Mouse (Mus musculus) heart, postnatal 4 days (tissue): ENCODE measurements at regions not wholly inside any gene's neighbourhood (a gene's known extent, or its start where the extent isn't known, plus 50 kb on each side); places are given as distances from the start of the nearest gene placed in this dataset.
A peak's percentile ranks its signal among the peaks of the same experiment; 100 is the strongest.
"Not testable (repeated sequence)": the region's sequence is repeated elsewhere in the genome, so short reads cannot be mapped to it uniquely, and the experiment has no call there.

Experiments used
- DNase-seq: peaks from one replicate; pipeline ENCODE4 v3.0.0; 2021

GRCm38 (mm10) chr17:84844950-84845349, 54.4 kb upstream of the Lrpprc start:
- no peak for DNase-seq

DNA sequence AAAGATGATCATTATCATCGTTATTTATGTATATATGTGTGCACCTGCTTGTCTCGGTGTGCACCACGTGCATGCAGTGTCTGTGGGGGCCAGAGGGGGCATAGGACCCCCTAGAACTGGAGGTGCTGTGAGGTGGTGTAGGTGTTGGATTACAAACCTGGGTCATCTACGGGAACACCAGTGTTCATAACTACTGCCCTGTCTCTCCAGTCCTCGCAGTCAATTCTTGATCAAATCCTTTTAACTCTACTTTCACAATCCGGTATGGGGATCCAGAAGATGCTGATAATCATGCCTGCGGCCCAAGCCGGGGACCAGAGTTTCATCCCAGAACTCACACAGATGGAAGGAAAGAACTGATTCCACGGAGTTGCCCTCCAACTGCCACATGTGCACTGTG, 55.6 kb upstream of the Lrpprc start:
- DNase-seq: no peak

- DNase-seq: no peak
Observed at GRCm38 (mm10) chr17:84848385-84849030, 57.9 kb upstream of the Lrpprc start.

DNA sequence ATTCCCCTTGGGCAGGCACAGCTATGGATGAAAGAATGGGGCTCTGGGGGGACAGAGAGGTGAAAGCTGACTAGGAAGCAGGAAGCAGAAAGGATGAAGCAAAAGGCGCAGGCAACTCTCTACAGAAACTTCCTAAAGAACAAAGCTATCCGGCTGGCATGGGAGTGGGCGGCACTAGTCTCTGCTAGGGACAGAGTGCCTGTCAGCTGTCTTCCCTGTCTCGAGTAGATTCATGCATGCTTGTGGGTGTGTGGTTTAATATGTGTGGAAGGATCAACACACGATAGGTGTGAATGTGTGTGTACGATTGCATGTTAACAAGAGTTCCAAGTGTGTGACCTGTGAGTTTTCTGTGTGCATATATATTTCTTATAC, 58.4 kb upstream of the Lrpprc start:
- no peak for DNase-seq

DNA sequence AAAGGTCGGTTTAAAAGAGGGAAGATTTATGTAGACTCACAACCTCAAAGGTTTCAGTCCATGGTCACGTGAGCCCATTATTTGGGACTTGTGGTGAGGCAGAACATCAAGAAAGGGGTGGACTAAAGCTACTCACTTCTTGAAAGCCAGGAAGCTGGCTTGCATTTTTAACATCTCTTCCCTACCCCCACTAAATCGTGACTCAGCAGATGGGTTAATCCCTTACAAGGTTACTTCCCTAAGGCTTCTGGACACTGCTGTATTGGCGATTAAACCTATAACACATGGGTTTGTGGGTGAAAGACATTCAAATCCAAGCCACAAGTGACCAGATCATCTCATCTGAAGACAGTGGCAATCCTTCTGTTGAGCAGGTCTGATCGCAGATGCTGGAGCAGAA, 59.9 kb upstream of the Lrpprc start:
- no peak for DNase-seq

DNA sequence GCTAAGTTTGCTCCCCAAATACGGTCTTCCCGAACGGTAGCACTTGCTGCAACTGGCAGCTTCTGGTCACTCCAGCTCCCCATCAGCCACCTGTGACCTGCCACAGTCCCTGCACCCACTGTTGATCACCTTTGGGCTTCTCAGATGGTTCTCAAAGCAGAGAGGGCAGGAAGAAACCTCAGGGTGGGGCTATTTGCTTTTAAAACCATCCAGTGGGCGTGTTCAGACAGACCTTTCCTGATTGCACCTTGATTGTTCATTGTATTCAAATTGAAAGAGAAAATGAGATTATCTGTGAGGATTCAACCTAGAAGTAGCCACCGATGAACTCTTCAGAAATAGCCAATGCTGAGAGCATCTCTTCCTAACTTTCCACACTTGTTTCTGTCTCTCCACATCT, 60.3 kb upstream of the Lrpprc start:
- DNase-seq: no peak

GRCm38 (mm10) chr17:84856971-84857370, 66.4 kb upstream of the Lrpprc start:
- no peak for DNase-seq

- DNase-seq: no peak
Observed at GRCm38 (mm10) chr17:84858830-84859229, 68.2 kb upstream of the Lrpprc start.

GRCm38 (mm10) chr17:84859916-84860315, 69.3 kb upstream of the Lrpprc start:
- DNase-seq: no peak

- no peak for DNase-seq
Observed at GRCm38 (mm10) chr17:84860835-84861234, 70.2 kb upstream of the Lrpprc start.

DNA sequence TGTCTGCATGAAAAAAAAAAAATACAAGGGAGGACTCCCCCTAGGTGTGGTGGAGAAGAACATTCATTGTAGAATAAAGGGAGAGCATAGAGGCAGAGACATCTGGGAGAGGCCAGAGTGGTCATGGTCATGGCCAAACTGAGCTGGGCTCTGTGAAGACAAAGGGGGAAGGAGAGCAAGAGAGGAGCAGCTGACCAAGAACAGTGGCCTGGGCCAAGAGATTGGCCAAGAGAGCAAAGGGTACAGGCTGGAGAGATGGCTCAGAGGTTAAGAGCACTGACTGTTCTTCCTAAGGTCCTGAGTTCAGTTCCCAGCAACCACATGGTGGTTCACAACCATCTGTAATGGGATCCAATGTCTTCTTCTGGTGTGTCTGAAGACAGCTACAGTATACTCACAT, 73.6 kb upstream of the Lrpprc start:
- not testable (repeated sequence) for DNase-seq

DNA sequence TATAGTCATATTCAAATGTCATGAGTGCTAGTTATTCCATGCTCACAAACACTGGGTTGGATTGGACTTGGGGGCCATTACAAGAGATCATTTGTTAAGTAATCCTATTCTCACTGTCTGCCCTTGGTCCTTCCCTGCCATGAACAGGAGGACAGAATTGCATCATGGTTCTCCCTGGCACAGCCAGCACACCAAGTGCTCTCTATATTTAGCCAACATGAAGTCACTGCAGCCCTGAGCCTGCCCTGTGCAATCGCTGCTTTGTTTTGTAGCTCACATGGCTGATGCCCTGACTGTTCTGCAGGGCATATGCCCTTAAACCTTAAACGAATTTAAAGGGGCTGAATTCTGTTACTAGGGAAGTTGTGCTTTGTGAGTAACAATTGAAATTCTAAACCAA, 74.6 kb upstream of the Lrpprc start:
- DNase-seq: peak; percentile 47

- DNase-seq: no peak
Observed at GRCm38 (mm10) chr17:84865566-84865965, 75.0 kb upstream of the Lrpprc start.

DNA sequence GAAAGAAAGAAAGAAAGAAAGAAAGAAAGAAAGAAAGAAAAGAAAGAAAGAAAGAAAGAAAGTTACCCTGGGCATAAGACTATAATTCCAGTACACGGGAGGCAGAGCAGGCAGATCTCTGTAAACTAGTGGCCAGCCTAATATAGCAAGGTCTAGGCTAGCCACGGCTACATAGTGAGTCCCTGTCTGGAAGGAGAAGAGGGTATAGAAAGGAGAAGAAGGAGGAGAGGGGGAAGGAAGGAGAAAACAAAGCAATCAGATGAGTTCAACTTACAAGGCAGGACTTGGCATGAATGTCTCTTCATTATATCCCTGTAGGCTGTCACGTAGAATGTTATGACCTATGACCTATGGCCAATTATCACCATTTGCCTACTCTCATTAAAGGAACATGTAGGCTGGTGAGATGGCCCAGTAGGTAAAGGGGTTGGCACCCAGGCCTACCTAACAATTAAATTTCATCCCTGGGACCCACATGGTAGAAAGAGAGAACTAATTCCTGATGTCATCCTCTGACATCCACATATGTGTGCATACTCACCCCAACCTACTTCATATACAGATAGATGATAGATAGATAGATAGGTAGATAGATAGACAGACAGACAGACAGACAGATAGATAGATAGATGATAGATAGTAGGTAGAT, 78.6 kb upstream of the Lrpprc start:
- no peak for DNase-seq

- DNase-seq: peak; percentile 58
Observed at GRCm38 (mm10) chr17:84873554-84873953, 83.0 kb upstream of the Lrpprc start.

DNA sequence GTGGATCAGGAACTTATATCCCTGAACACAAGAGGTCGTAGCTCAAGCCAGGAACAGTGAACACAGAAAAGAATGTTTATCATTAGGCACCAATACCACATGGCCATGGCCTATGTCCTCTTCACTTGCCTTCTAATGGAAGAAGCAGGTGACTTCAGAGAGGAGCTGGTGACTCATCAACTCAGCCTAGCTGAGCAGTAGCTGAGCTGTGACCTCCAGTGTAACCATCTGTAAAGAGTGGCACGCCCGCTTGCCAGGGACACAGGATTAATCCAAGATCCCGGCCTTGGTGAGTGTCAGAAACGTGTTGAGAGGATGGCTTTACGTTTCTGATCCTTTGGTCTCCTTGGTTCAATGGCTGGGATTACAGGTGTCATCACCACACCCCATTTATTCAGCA, 82.0 kb upstream of the Ppm1b start:
- DNase-seq: no peak

- no peak for DNase-seq
Observed at GRCm38 (mm10) chr17:84875031-84875430, 81.5 kb upstream of the Ppm1b start.

GRCm38 (mm10) chr17:84876037-84876436, 80.5 kb upstream of the Ppm1b start:
- DNase-seq: no peak

DNA sequence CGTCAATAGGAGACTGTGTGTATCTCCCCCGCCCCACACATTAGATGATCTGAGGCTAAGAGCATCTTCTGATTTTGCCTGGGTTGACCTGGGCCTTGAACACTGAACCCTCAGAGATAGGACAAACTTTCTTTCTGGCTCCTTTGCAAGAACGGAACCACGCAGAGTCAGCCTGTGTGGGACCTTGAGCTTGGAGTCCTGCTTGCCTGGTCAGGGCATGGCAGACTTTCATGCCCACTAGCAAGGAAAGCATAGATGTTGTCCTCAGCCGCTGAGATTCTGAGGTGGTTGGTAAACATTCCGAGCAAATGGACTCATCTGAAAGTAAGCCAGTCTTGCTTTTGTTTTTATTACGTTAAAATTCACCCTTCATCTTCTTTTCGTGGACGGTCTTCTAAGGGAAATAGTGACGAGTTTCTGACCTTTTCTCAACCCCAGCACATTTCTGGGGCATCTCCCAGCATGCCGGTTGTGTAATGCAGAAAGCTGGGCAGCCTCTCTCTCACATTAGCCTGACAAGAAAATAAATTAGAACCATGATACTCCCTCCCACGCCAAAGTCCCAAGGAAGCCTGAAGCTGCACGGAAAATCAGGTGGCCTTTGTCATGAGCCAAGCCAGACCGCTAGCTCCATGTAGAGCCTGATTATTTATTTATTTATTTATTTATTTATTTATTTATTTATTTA, 79.2 kb upstream of the Ppm1b start:
- no peak for DNase-seq

- peak; percentile 79 for DNase-seq
Observed at GRCm38 (mm10) chr17:84877864-84878224, 78.7 kb upstream of the Ppm1b start.

- no peak for DNase-seq
Observed at GRCm38 (mm10) chr17:84878316-84878715, 78.2 kb upstream of the Ppm1b start.

DNA sequence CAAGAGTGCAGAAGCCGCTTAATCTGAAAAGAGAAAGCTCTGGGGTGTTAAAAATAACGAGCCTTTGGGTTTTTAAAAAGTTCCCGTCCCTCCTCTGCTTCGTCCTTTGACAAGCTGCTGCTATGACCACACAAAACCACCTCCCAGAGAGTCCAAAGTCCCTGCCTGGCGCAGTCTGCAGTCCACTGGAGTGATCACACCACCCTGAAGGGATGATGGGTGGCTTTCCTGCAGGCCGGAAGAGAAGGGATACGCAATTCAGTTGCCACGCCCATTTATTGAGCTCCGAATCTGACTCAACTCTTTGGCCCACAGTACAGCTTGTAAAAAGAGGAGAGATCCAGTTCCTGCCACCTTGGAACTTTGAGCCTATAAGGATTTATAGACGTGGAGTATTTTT, 77.4 kb upstream of the Ppm1b start:
- no peak for DNase-seq

- no peak for DNase-seq
Observed at GRCm38 (mm10) chr17:84880946-84881345, 75.6 kb upstream of the Ppm1b start.

DNA sequence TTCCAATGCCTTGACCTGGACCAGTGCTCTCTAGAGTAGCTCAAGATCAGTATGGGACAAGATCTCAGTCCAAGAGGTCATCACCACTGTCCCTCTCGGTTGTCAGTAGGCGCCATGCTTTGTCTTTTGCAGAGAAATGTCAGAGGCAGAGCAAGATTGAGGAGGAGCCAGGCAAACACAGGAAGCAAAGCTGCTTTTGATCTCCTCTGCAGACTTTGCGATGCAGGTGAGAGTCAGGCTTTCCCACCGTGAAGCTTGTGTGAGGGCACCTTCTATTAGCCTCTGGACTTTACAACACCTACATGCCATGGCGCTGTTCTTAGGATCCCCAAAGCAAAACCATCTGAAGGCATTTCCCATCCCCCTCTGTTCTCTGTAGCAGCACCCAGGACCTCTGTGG, 68.0 kb upstream of the Ppm1b start:
- no peak for DNase-seq
